Mouse (Mus musculus) myocyte (in vitro differentiated cells): ENCODE results near the gene Uba52. TPM values are rescaled to one million over a fixed set of nuclear protein-coding genes. Genes with fewer than 3 reads are reported as not detected.

Source experiments
- H3K27me3 ChIP-seq: one replicate; pipeline ENCODE4 v1.6.1; 2011; ENCODE audit not compliant: control insufficient read depth, insufficient read depth, insufficient read length
- H3K36me3 ChIP-seq: one replicate; pipeline ENCODE4 v1.6.1; 2011; ENCODE audit not compliant: control insufficient read depth, insufficient read depth
- H3K4me2 ChIP-seq: one replicate; pipeline ENCODE4 v1.6.1; 2011; ENCODE audit warnings: low read depth, control low read depth
- H3K4me3 ChIP-seq: one replicate; pipeline ENCODE4 v1.5.1; 2011; ENCODE audit warnings: mild to moderate bottlenecking, control low read depth, moderate library complexity
- H3K79me2 ChIP-seq: one replicate; pipeline ENCODE4 v1.6.1; 2011; ENCODE audit not compliant: control insufficient read depth, insufficient read depth
- H3ac ChIP-seq: one replicate; pipeline ENCODE4 v1.6.1; 2011; ENCODE audit not compliant: control insufficient read depth, insufficient read length
- CEBPB ChIP-seq: IDR thresholded peaks from 2 replicates; pipeline ENCODE4 v1.6.1; 2011; ENCODE audit warnings: mild to moderate bottlenecking, moderate library complexity; ENCODE audit not compliant: poor library complexity, insufficient read depth, severe bottlenecking
- E2F4 ChIP-seq: IDR thresholded peaks from one replicate; pipeline ENCODE4 v1.6.1; 2011; ENCODE audit warnings: mild to moderate bottlenecking, control low read depth, moderate library complexity; ENCODE audit not compliant: insufficient read depth
- MAX ChIP-seq: IDR thresholded peaks from one replicate; pipeline ENCODE4 v1.6.1; 2011; ENCODE audit warnings: low read depth, mild to moderate bottlenecking, control low read depth
- MYOD1 ChIP-seq, 3 experiments: IDR thresholded peaks; one replicate each; pipeline ENCODE4 v1.6.1; 2011; ENCODE audit warnings: control low read depth in 2 of 3, low read depth in 2 of 3, mild to moderate bottlenecking in 2 of 3, moderate library complexity in 1 of 3; ENCODE audit not compliant: insufficient read length in 2 of 3, control insufficient read depth in 1 of 3
- MYOG ChIP-seq, 3 experiments: IDR thresholded peaks; one replicate each; pipeline ENCODE4 v1.6.1; 2011; ENCODE audit warnings: control low read depth in 2 of 3, low read depth in 2 of 3, mild to moderate bottlenecking in 2 of 3; ENCODE audit not compliant: insufficient read length in 2 of 3, control insufficient read depth in 1 of 3, insufficient read depth in 1 of 3
- POLR2A ChIP-seq: IDR thresholded peaks from one replicate; pipeline ENCODE4 v1.6.1; 2011; ENCODE audit warnings: low read depth, mild to moderate bottlenecking, control low read depth, moderate library complexity; ENCODE audit not compliant: insufficient read length
- POLR2AphosphoS2 ChIP-seq: IDR thresholded peaks from one replicate; pipeline ENCODE4 v1.6.1; 2011; ENCODE audit warnings: low read depth, control low read depth; ENCODE audit not compliant: insufficient read length
- REST ChIP-seq: IDR thresholded peaks from one replicate; pipeline ENCODE4 v1.6.1; 2011; ENCODE audit warnings: mild to moderate bottlenecking, control low read depth, moderate library complexity; ENCODE audit not compliant: insufficient read depth, insufficient read length
- SRF ChIP-seq: IDR thresholded peaks from one replicate; pipeline ENCODE4 v1.6.1; 2011; ENCODE audit warnings: low read depth; ENCODE audit not compliant: control insufficient read depth, insufficient read length
- TCF12 ChIP-seq: IDR thresholded peaks from one replicate; pipeline ENCODE4 v1.6.1; 2011; ENCODE audit warnings: mild to moderate bottlenecking, control low read depth; ENCODE audit not compliant: poor library complexity, insufficient read depth, severe bottlenecking
- TCF3 ChIP-seq: IDR thresholded peaks from one replicate; pipeline ENCODE4 v1.6.1; 2011; ENCODE audit warnings: low read depth, control low read depth; ENCODE audit not compliant: insufficient read length
- USF1 ChIP-seq: IDR thresholded peaks from one replicate; pipeline ENCODE4 v1.6.1; 2011; ENCODE audit warnings: low read depth, mild to moderate bottlenecking, control low read depth, moderate library complexity
- polyA plus RNA-seq: library from polyadenylated mRNA; unstranded; fragments of >200 nt; fragmentation: generic; extraction: Trizol; gene quantifications from one replicate; pipeline ENCODE4 v1.2.1, GENCODE M21; 2012; ENCODE audit warnings: missing spikeins

Uba52 gene
- polyA plus RNA-seq, 1 experiment = 2,253 TPM

GRCm38 (mm10) chr8:70460199-70460598, 50.4 kb downstream of the Uba52 start:
- Histone ChIP-seq H3K4me3 (no peak overlapping the region), H3ac (no peak overlapping the region), H3K36me3 (peaks cover 5% of the 10 kb centered on the region), H3K27me3 (no peaks in the 10 kb centered on the region), H3K79me2 (peaks cover 36% of the 10 kb centered on the region), H3K4me2 (peak overlapping the region; percentile 85)
- TF ChIP-seq MYOD1 (IDR thresholded peaks at IDR 0.05; ENCODE audit: control insufficient read depth in 1 of 3, insufficient read length in 2 of 3, low read depth in 2 of 3) = no peak
- no peak for TF ChIP-seq E2F4

GRCm38 (mm10) chr8:70459636-70460035, 51.0 kb downstream of the Uba52 start:
- no peak overlapping the region for H3K4me3 ChIP-seq
- TF ChIP-seq MAX (no peak), POLR2A (no peak), USF1 (no peak), MYOD1 (IDR thresholded peaks at IDR 0.05; ENCODE audit: control insufficient read depth in 1 of 3, insufficient read length in 2 of 3, low read depth in 2 of 3) (no peak), CEBPB (no peak), POLR2AphosphoS2 (no peak), TCF12 (no peak), TCF3 (no peak), E2F4 (no peak), SRF (no peak), REST (no peak), MYOG (IDR thresholded peaks at IDR 0.05; ENCODE audit: control insufficient read depth in 1 of 3, insufficient read depth in 1 of 3, insufficient read length in 2 of 3, low read depth in 2 of 3) (no peak)
- H3ac ChIP-seq = no peak overlapping the region
- no peak overlapping the region for H3K4me2 ChIP-seq
- no peaks in the 10 kb centered on the region for H3K27me3 ChIP-seq
- peaks cover 30% of the 10 kb centered on the region for H3K79me2 ChIP-seq
- H3K36me3 ChIP-seq = peaks cover 5% of the 10 kb centered on the region

GRCm38 (mm10) chr8:70458462-70458861, 52.1 kb downstream of the Uba52 start:
- H3K27me3 ChIP-seq = no peaks in the 10 kb centered on the region

More at GRCm38 (mm10) chr8:70458462-70458861, 52.1 kb downstream of the Uba52 start:
- TF ChIP-seq MAX (no peak), MYOG (IDR thresholded peaks at IDR 0.05; ENCODE audit: control insufficient read depth in 1 of 3, insufficient read depth in 1 of 3, insufficient read length in 2 of 3, low read depth in 2 of 3) (no peak), POLR2A (no peak), E2F4 (no peak), TCF3 (no peak)
- H3K4me3 ChIP-seq = no peak overlapping the region
- H3ac ChIP-seq = no peak overlapping the region
- H3K4me2 ChIP-seq = no peak overlapping the region
- H3K36me3 ChIP-seq = peaks cover 5% of the 10 kb centered on the region
- peaks cover 21% of the 10 kb centered on the region for H3K79me2 ChIP-seq

Other genes starting within 250 kb of the Uba52 start
- gene Homer3, start 228.0 kb downstream of the Uba52 start, polyA plus RNA-seq = 43.6 TPM
- 106 TPM for gene Ddx49, start 208.3 kb downstream of the Uba52 start, polyA plus RNA-seq
- gene Cope, start 208.3 kb downstream of the Uba52 start, polyA plus RNA-seq = 236 TPM
- 4.4 TPM for gene Cers1, start 195.0 kb downstream of the Uba52 start, polyA plus RNA-seq
- gene Gdf1, start 181.0 kb downstream of the Uba52 start, polyA plus RNA-seq = 2.6 TPM
- gene Upf1, start 157.5 kb downstream of the Uba52 start, polyA plus RNA-seq = 35.8 TPM
- 0.05 TPM for gene Comp, start 137.2 kb downstream of the Uba52 start, polyA plus RNA-seq
- 9.6 TPM for gene Crtc1, start 71.2 kb downstream of the Uba52 start, polyA plus RNA-seq
- 32.5 TPM for gene Klhl26, start 33.8 kb downstream of the Uba52 start, polyA plus RNA-seq
- 0.04 TPM for gene Tmem59l, start 23.4 kb downstream of the Uba52 start, polyA plus RNA-seq
- 99.1 TPM for gene Crlf1, start 17.6 kb downstream of the Uba52 start, polyA plus RNA-seq
- 259 TPM for gene Rex1bd, start 4.0 kb downstream of the Uba52 start, polyA plus RNA-seq
- gene Fkbp8, start 16.9 kb upstream of the Uba52 start, polyA plus RNA-seq = 329 TPM
- gene Kxd1, start 17.2 kb upstream of the Uba52 start, polyA plus RNA-seq = 73.8 TPM
- gene Ell, start 28.7 kb upstream of the Uba52 start, polyA plus RNA-seq = 12.7 TPM
- 40.4 TPM for gene Isyna1, start 83.6 kb upstream of the Uba52 start, polyA plus RNA-seq
- gene Ssbp4, start 98.1 kb upstream of the Uba52 start, polyA plus RNA-seq = 133 TPM
- not detected for gene Lrrc25, start 105.4 kb upstream of the Uba52 start, polyA plus RNA-seq
- gene Gdf15, start 121.7 kb upstream of the Uba52 start, polyA plus RNA-seq = 54.1 TPM
- gene Pgpep1, start 149.6 kb upstream of the Uba52 start, polyA plus RNA-seq = 38.5 TPM
- gene Lsm4, start 162.4 kb upstream of the Uba52 start, polyA plus RNA-seq = 178 TPM
- gene Jund, start 188.1 kb upstream of the Uba52 start, polyA plus RNA-seq = 246 TPM
- gene Iqcn, start 192.7 kb upstream of the Uba52 start, polyA plus RNA-seq = 0.02 TPM
- 0.23 TPM for gene Gm3336, start 207.7 kb upstream of the Uba52 start, polyA plus RNA-seq
- gene Pde4c, start 212.9 kb upstream of the Uba52 start, polyA plus RNA-seq = 0.10 TPM
- 34.9 TPM for gene Rab3a, start 243.9 kb upstream of the Uba52 start, polyA plus RNA-seq